Mouse (Mus musculus) bone marrow, adult 2 months (tissue): ENCODE data around the gene Ctsl.

Source experiments
- CTCF ChIP-seq: fragments of 200-500 bp; IDR thresholded peaks from 2 replicates; pipeline ENCODE4 v1.5.1; 2011; ENCODE audit warnings: low read length, control low read depth; ENCODE audit not compliant: control insufficient read depth, insufficient read depth
- POLR2A ChIP-seq: fragments of 200-500 bp; IDR thresholded peaks from 2 replicates; pipeline ENCODE4 v1.6.1; 2011; ENCODE audit warnings: low read depth, mild to moderate bottlenecking, control low read depth, low read length, borderline replicate concordance; ENCODE audit not compliant: control insufficient read depth

- TF ChIP-seq CTCF: no peak
- no peak for TF ChIP-seq POLR2A
These were observed 59.4 kb downstream of the Ctsl start for GRCm38 (mm10) chr13:64311266-64311665.
